Mouse (Mus musculus): ENCODE measurements around the gene Zmpste24. TPM values are rescaled to one million over a fixed set of nuclear protein-coding genes. Genes with fewer than 3 reads are reported as not detected.
"Not testable (repeated sequence)": the region's sequence is repeated elsewhere in the genome, so short reads cannot be mapped to it uniquely, and the experiment has no call there.

Gene Zmpste24
- total RNA-seq (2021), result 10 to 100 TPM; 22.7 to 24.8 TPM

- DNase-seq (ENCODE audit: extremely low spot score in 1 of 2, low spot score in 1 of 2), result peak; percentile 83 to 87
These were observed at the start of gene Zmpste24 for GRCm38 (mm10) chr4:121097650-121098378. Zmpste24 (minus strand) TSS chr4:121098241.

- DNase-seq (ENCODE audit: extremely low spot score in 1 of 2, low spot score in 1 of 2), result no peak
These were observed 11.1 kb upstream of the Zmpste24 start, which contains the start of gene Tmco2 for GRCm38 (mm10) chr4:121109126-121109525. Tmco2 (minus strand) TSS chr4:121109226.

GRCm38 (mm10) chr4:121103304-121103703 is 5.3 kb upstream of the Zmpste24 start:
- DNase-seq (ENCODE audit: extremely low spot score in 1 of 2, low spot score in 1 of 2), result no peak

- DNase-seq (ENCODE audit: extremely low spot score in 1 of 2, low spot score in 1 of 2), result no peak
These were observed 7.8 kb downstream of the Zmpste24 start for GRCm38 (mm10) chr4:121090211-121090610.

- DNase-seq (ENCODE audit: extremely low spot score in 1 of 2, low spot score in 1 of 2), result no peak
These were observed 9.3 kb downstream of the Zmpste24 start for GRCm38 (mm10) chr4:121088696-121089095.

GRCm38 (mm10) chr4:121084506-121084905 is 13.5 kb downstream of the Zmpste24 start:
- DNase-seq (ENCODE audit: extremely low spot score in 1 of 2, low spot score in 1 of 2), result no peak

- no peak for DNase-seq (ENCODE audit: extremely low spot score in 1 of 2, low spot score in 1 of 2)
These were observed 17.6 kb downstream of the Zmpste24 start for GRCm38 (mm10) chr4:121080395-121080794.

GRCm38 (mm10) chr4:121077915-121078646 is 20.0 kb downstream of the Zmpste24 start:
- no peak for DNase-seq (ENCODE audit: extremely low spot score in 1 of 2, low spot score in 1 of 2)

- no peak for DNase-seq (ENCODE audit: extremely low spot score in 1 of 2, low spot score in 1 of 2)
These were observed 23.8 kb downstream of the Zmpste24 start for GRCm38 (mm10) chr4:121074250-121074649.

GRCm38 (mm10) chr4:121065336-121065735 is 32.7 kb downstream of the Zmpste24 start:
- no peak for DNase-seq (ENCODE audit: extremely low spot score in 1 of 2, low spot score in 1 of 2)

GRCm38 (mm10) chr4:121059218-121059617 is 38.8 kb downstream of the Zmpste24 start:
- DNase-seq (ENCODE audit: extremely low spot score in 1 of 2, low spot score in 1 of 2), result not testable (repeated sequence)

GRCm38 (mm10) chr4:121057032-121057431 is 41.0 kb downstream of the Zmpste24 start:
- no peak for DNase-seq (ENCODE audit: extremely low spot score in 1 of 2, low spot score in 1 of 2)

- DNase-seq (ENCODE audit: extremely low spot score in 1 of 2, low spot score in 1 of 2), result peak in 1 of 2 experiments; percentile 46
These were observed 41.7 kb downstream of the Zmpste24 start for GRCm38 (mm10) chr4:121056342-121056741.

- no peak for DNase-seq (ENCODE audit: extremely low spot score in 1 of 2, low spot score in 1 of 2)
These were observed 45.4 kb downstream of the Zmpste24 start for GRCm38 (mm10) chr4:121052454-121053323.

GRCm38 (mm10) chr4:121051863-121052262 is 46.2 kb downstream of the Zmpste24 start:
- no peak for DNase-seq (ENCODE audit: extremely low spot score in 1 of 2, low spot score in 1 of 2)

GRCm38 (mm10) chr4:121042946-121043345 is 55.1 kb downstream of the Zmpste24 start:
- DNase-seq (ENCODE audit: extremely low spot score in 1 of 2, low spot score in 1 of 2), result no peak

- DNase-seq (ENCODE audit: extremely low spot score in 1 of 2, low spot score in 1 of 2), result no peak
These were observed 55.6 kb downstream of the Zmpste24 start for GRCm38 (mm10) chr4:121042472-121042871.

- peak; percentile 52 to 76 for DNase-seq (ENCODE audit: extremely low spot score in 1 of 2, low spot score in 1 of 2)
These were observed 57.0 kb downstream of the Zmpste24 start for GRCm38 (mm10) chr4:121040897-121041671.

GRCm38 (mm10) chr4:121040323-121040722 is 57.7 kb downstream of the Zmpste24 start:
- no peak for DNase-seq (ENCODE audit: extremely low spot score in 1 of 2, low spot score in 1 of 2)

Measured in layer of hippocampus, postnatal 25 days (tissue).